Mouse (Mus musculus) heart, adult 2 months (tissue): ENCODE data around the gene Mvb12b.

ENCODE experiments used
- CTCF ChIP-seq: fragments of 200-600 bp; IDR thresholded peaks from 2 replicates; pipeline ENCODE4 v1.8.1; 2022; ENCODE audit warnings: antibody characterized with exemption, mild to moderate bottlenecking, moderate library complexity
- EP300 ChIP-seq: fragments of 200-500 bp; IDR thresholded peaks from 2 replicates; pipeline ENCODE4 v1.6.1; 2011; ENCODE audit warnings: low read depth, low read length, control low read depth; ENCODE audit not compliant: insufficient read depth
- POLR2A ChIP-seq: fragments of 200-500 bp; IDR thresholded peaks from 2 replicates; pipeline ENCODE4 v1.6.1; 2011; ENCODE audit warnings: mild to moderate bottlenecking, low read depth, low read length, control low read depth; ENCODE audit not compliant: insufficient read depth

- TF ChIP-seq POLR2A (no peak), CTCF (no peak), EP300 (no peak)
Measured at GRCm38 (mm10) chr2:33759447-33759846, 128.3 kb downstream of the Mvb12b start.
